Mouse (Mus musculus): Measurements from ENCODE around the gene Tlnrd1. TPM values are rescaled to one million over a fixed set of nuclear protein-coding genes. Genes with fewer than 3 reads are reported as not detected.

The Tlnrd1 gene
- polyA plus RNA-seq, 1 experiment: 49.2 TPM

GRCm38 (mm10) chr7:83869839-83870543, 14.1 kb downstream of the Tlnrd1 start:
- TF ChIP-seq POLR2A (IDR thresholded peaks at IDR 0.05; ENCODE audit: borderline replicate concordance, extremely low read depth, low read depth, low read length) (no peak), CTCF (IDR thresholded peaks at IDR 0.05; ENCODE audit: insufficient read depth, low read length) (no peak)
- WGBS: 55% methylated on average over 5 of the region's 5 CpGs
- Histone ChIP-seq H3K4me3 (replicated peaks; ENCODE audit: extremely low read depth, low read depth, low read length) (no peak overlapping the region), H3K4me1 (ENCODE audit: control insufficient read depth, insufficient read depth, low read length) (no peaks in the 10 kb centered on the region)
- no peak for DNase-seq

GRCm38 (mm10) chr7:83868200-83868599, 15.9 kb downstream of the Tlnrd1 start:
- whole genome bisulfite sequencing: 70% methylated on average over 3 of the region's 3 CpGs
- Histone ChIP-seq H3K4me3 (replicated peaks; ENCODE audit: extremely low read depth, low read depth, low read length) (no peak overlapping the region), H3K4me1 (ENCODE audit: control insufficient read depth, insufficient read depth, low read length) (no peaks in the 10 kb centered on the region)
- no peak for DNase-seq
- TF ChIP-seq CTCF (IDR thresholded peaks at IDR 0.05; ENCODE audit: insufficient read depth, low read length) (no peak), POLR2A (IDR thresholded peaks at IDR 0.05; ENCODE audit: borderline replicate concordance, extremely low read depth, low read depth, low read length) (no peak)

GRCm38 (mm10) chr7:83863554-83863953, 20.6 kb downstream of the Tlnrd1 start:
- peaks cover 2% of the 10 kb centered on the region; the same call in 1 of the 2 replicates for H3K4me1 ChIP-seq (ENCODE audit: control insufficient read depth, insufficient read depth, low read length)
- 44% methylated on average over 2 of the region's 2 CpGs for WGBS
- H3K4me3 ChIP-seq (replicated peaks; ENCODE audit: extremely low read depth, low read depth, low read length): no peak overlapping the region
- TF ChIP-seq POLR2A (IDR thresholded peaks at IDR 0.05; ENCODE audit: borderline replicate concordance, extremely low read depth, low read depth, low read length): no peak
- TF ChIP-seq CTCF (IDR thresholded peaks at IDR 0.05; ENCODE audit: insufficient read depth, low read length): no peak
- no peak for DNase-seq

GRCm38 (mm10) chr7:83859378-83860083, 24.6 kb downstream of the Tlnrd1 start:
- 53% methylated on average over 4 of the region's 4 CpGs for WGBS
- Histone ChIP-seq H3K4me1 (ENCODE audit: control insufficient read depth, insufficient read depth, low read length) (peaks cover 6% of the 10 kb centered on the region), H3K4me3 (replicated peaks; ENCODE audit: extremely low read depth, low read depth, low read length) (no peak overlapping the region)
- DNase-seq: peak; percentile 17
- no peak for TF ChIP-seq POLR2A (IDR thresholded peaks at IDR 0.05; ENCODE audit: borderline replicate concordance, extremely low read depth, low read depth, low read length)
- no peak for TF ChIP-seq CTCF (IDR thresholded peaks at IDR 0.05; ENCODE audit: insufficient read depth, low read length)

GRCm38 (mm10) chr7:83857921-83858320, 26.2 kb downstream of the Tlnrd1 start:
- peaks cover 6% of the 10 kb centered on the region for H3K4me1 ChIP-seq (ENCODE audit: control insufficient read depth, insufficient read depth, low read length)
- no peak for DNase-seq
- 89% methylated on average over 3 of the region's 3 CpGs for WGBS
- no peak for TF ChIP-seq POLR2A (IDR thresholded peaks at IDR 0.05; ENCODE audit: borderline replicate concordance, extremely low read depth, low read depth, low read length)
- no peak for TF ChIP-seq CTCF (IDR thresholded peaks at IDR 0.05; ENCODE audit: insufficient read depth, low read length)
- no peak overlapping the region for H3K4me3 ChIP-seq (replicated peaks; ENCODE audit: extremely low read depth, low read depth, low read length)

- 62% methylated on average over 2 of the region's 2 CpGs for WGBS
- peaks cover 6% of the 10 kb centered on the region for H3K4me1 ChIP-seq (ENCODE audit: control insufficient read depth, insufficient read depth, low read length)
- no peak for DNase-seq
- no peak overlapping the region for H3K4me3 ChIP-seq (replicated peaks; ENCODE audit: extremely low read depth, low read depth, low read length)
- no peak for TF ChIP-seq POLR2A (IDR thresholded peaks at IDR 0.05; ENCODE audit: borderline replicate concordance, extremely low read depth, low read depth, low read length)
These were observed 27.0 kb downstream of the Tlnrd1 start for GRCm38 (mm10) chr7:83857208-83857488.

- peaks cover 6% of the 10 kb centered on the region for H3K4me1 ChIP-seq (ENCODE audit: control insufficient read depth, insufficient read depth, low read length)
- 53% methylated on average over 9 of the region's 9 CpGs for WGBS
- no peak for TF ChIP-seq CTCF (IDR thresholded peaks at IDR 0.05; ENCODE audit: insufficient read depth, low read length)
- no peak for TF ChIP-seq POLR2A (IDR thresholded peaks at IDR 0.05; ENCODE audit: borderline replicate concordance, extremely low read depth, low read depth, low read length)
- peak; percentile 20 for DNase-seq
- no peak overlapping the region for H3K4me3 ChIP-seq (replicated peaks; ENCODE audit: extremely low read depth, low read depth, low read length)
These were observed 27.5 kb downstream of the Tlnrd1 start for GRCm38 (mm10) chr7:83856353-83857207.

- TF ChIP-seq CTCF (IDR thresholded peaks at IDR 0.05; ENCODE audit: insufficient read depth, low read length) (no peak), POLR2A (IDR thresholded peaks at IDR 0.05; ENCODE audit: borderline replicate concordance, extremely low read depth, low read depth, low read length) (no peak)
- peaks cover 6% of the 10 kb centered on the region for H3K4me1 ChIP-seq (ENCODE audit: control insufficient read depth, insufficient read depth, low read length)
- no peak for DNase-seq
- 93% methylated on average over 1 of the region's 1 CpGs for WGBS
- no peak overlapping the region for H3K4me3 ChIP-seq (replicated peaks; ENCODE audit: extremely low read depth, low read depth, low read length)
These were observed 28.9 kb downstream of the Tlnrd1 start for GRCm38 (mm10) chr7:83855203-83855602.

All from lung, adult 2 months (tissue).